Mouse (Mus musculus) heart, postnatal 36 days (tissue): Measurements from ENCODE around the gene Gm1553. TPM values are rescaled to one million over a fixed set of nuclear protein-coding genes. Genes with fewer than 3 reads are reported as not detected.

Experiments used
- DNase-seq, 2 experiments: peaks; one replicate each; pipeline ENCODE4 v3.0.0; 2021 to 2022
- intact Hi-C: fragments of 180-260 bp; cut with DNase I; formaldehyde crosslinking; loops from one replicate; pipeline ENCODE4 v1.15.1; 2025
- total RNA-seq, 2 experiments: library from RNA; stranded (reverse); gene quantifications; 2 replicates each; pipeline ENCODE4 v1.2.3; 2021

Gene Gm1553
- not detected for total RNA-seq

GRCm38 (mm10) chr10:82492518-82492917 lies at the start of gene Gm1553:
Gm1553 (minus strand) TSS chr10:82492618.
- intact Hi-C loops: no loop called here
- DNase-seq: no peak

Other genes starting within 250 kb of the Gm1553 start
- not detected for gene 4932415D10Rik, start 176.0 kb downstream of the Gm1553 start, total RNA-seq
- gene Gm4924, start 138.4 kb downstream of the Gm1553 start, total RNA-seq: 1 to 10 TPM; 1.6 to 2.1 TPM
- 10 to 100 TPM; 25.3 to 28.8 TPM for gene 1190007I07Rik, start 130.6 kb upstream of the Gm1553 start, total RNA-seq
- 10 to 100 TPM; 13.0 to 14.7 TPM for gene Tdg, start 137.2 kb upstream of the Gm1553 start, total RNA-seq
- gene Glt8d2, start 198.0 kb upstream of the Gm1553 start, total RNA-seq: 1 to 10 TPM; 3.7 to 6.2 TPM
- gene Hcfc2, start 203.5 kb upstream of the Gm1553 start, total RNA-seq: 10 to 100 TPM; 28.3 to 30.8 TPM